Comparison of ENCODE assay signal across 9 mouse cellular contexts in genomic region chr4:16068985-16069715, GRCm38 (mm10).
DNase-seq lines count a peak whose midpoint lies in the region; ATAC-seq and TF ChIP-seq lines count a peak whose summit lies in the region.
"Had no signal": no experiment of that assay in that cellular context is flagged by ENCODE, and none has a peak within 500 bp of the region (broad histone marks: within the 10 kb centered on the region; RNA-seq: fewer than 3 reads in every experiment).

No protein-coding gene starts in this region.

- H3K36me3 ChIP-seq in lung, embryonic 14.5 days (ENCODE audit: insufficient read depth), result no peaks in the 10 kb centered on the region
- H3K36me3 ChIP-seq: G1E had no signal

- ATAC-seq in lung, embryonic 14.5 days (ENCODE audit: insufficient read depth), result no peak
- peak; percentile 30 for ATAC-seq in activated CD4-positive, CD25-positive, alpha-beta regulatory T cell, adult 4 months

- H3K4me2 ChIP-seq in lung, embryonic 14.5 days, result no peak overlapping the region

- H3K9me3 ChIP-seq in lung, embryonic 14.5 days (ENCODE audit: low read depth, low read length), result no peaks in the 10 kb centered on the region
- H3K9me3 ChIP-seq: G1E had no signal

- no peak overlapping the region for H3K4me3 ChIP-seq in gastrocnemius, adult 2 months
- H3K4me3 ChIP-seq in lung, embryonic 14.5 days (ENCODE audit: low read depth, low read length), result no peak overlapping the region

- WGBS in lung, embryonic 14.5 days, result 73% methylated on average over 4 of the region's 4 CpGs

- H3K9ac ChIP-seq in lung, embryonic 14.5 days, result no peak overlapping the region

- intact Hi-C loops in gastrocnemius, adult 2 months (cut with DNase I), result loop anchor here (5.0 kb wide), 1 partner anchor 82 kb away; no protein-coding TSS in a partner anchor
- intact Hi-C loops in gastrocnemius, postnatal 14 days (cut with DNase I; ENCODE audit: low total_unique reads), result loop anchor here (5.0 kb wide), 1 partner anchor 82 kb away; no protein-coding TSS in a partner anchor

- H3K4me1 ChIP-seq in lung, embryonic 14.5 days (ENCODE audit: insufficient read depth), result no peaks in the 10 kb centered on the region

- H3K27ac ChIP-seq in gastrocnemius, adult 2 months, result no peak overlapping the region
- no peak overlapping the region for H3K27ac ChIP-seq in lung, embryonic 14.5 days (ENCODE audit: low read depth)

- no peak for DNase-seq in gastrocnemius, adult 2 months
- DNase-seq in gastrocnemius, postnatal 14 days, result no peak
- DNase-seq in lung, embryonic 14.5 days, result peak; percentile 74
- DNase-seq in lung, postnatal 14 days, result no peak
- DNase-seq in naive thymus-derived CD4-positive, alpha-beta T cell, adult 2 months (ENCODE audit: low read depth), result peak; percentile 25
- no peak for DNase-seq in urinary bladder, postnatal 10 days (ENCODE audit: low spot score)
- DNase-seq in kidney, adult 11 months, result no peak

- H3K27me3 ChIP-seq in lung, embryonic 14.5 days (ENCODE audit: insufficient read depth, low read length), result no peaks in the 10 kb centered on the region

- peak; percentile 61 for TF ChIP-seq CTCF in gastrocnemius, adult 2 months (IDR thresholded peaks at IDR 0.05)
- TF ChIP-seq CTCF in lung, embryonic 14.5 days (IDR thresholded peaks at IDR 0.05; ENCODE audit: low read depth), result peak; percentile 51

Comparison
In these comparisons a context has a peak if more than half of its experiments do, and no peak if none do; other contexts are left out.
1. DNase-seq: peak in lung, embryonic 14.5 days (single experiment) and naive thymus-derived CD4-positive, alpha-beta T cell, adult 2 months (single experiment); none in gastrocnemius, adult 2 months (single experiment), gastrocnemius, postnatal 14 days (single experiment), lung, postnatal 14 days (single experiment), urinary bladder, postnatal 10 days (single experiment) and kidney, adult 11 months (single experiment).